Mouse (Mus musculus): ENCODE data around the gene Atg14. TPM values are rescaled to one million over a fixed set of nuclear protein-coding genes. Genes with fewer than 3 reads are reported as not detected.
"Not testable (repeated sequence)": the region's sequence is repeated elsewhere in the genome, so short reads cannot be mapped to it uniquely, and the experiment has no call there.

Atg14 gene
- polyA plus RNA-seq (2012; fragmentation: generic; extraction: Trizol) = 4.2 TPM

GRCm38 (mm10) chr14:47570549-47570948 lies at the start of gene Atg14:
Gene Atg14, minus strand, starts transcription at chr14:47570649.
- not testable (repeated sequence) for H3K4me3 ChIP-seq; H3K4me2 ChIP-seq (ENCODE audit: low read depth); H3ac ChIP-seq (ENCODE audit: control insufficient read depth, insufficient read length); H3K36me3 ChIP-seq (ENCODE audit: control insufficient read depth, insufficient read depth); H3K27me3 ChIP-seq (ENCODE audit: control insufficient read depth, insufficient read depth, insufficient read length)
- peaks cover 12% of the 10 kb centered on the region for H3K79me2 ChIP-seq (ENCODE audit: control insufficient read depth, insufficient read depth)

GRCm38 (mm10) chr14:47618891-47619290 lies 48.4 kb upstream of the Atg14 start:
- no peaks in the 10 kb centered on the region for H3K79me2 ChIP-seq (ENCODE audit: control insufficient read depth, insufficient read depth)
- TF ChIP-seq CEBPB (IDR thresholded peaks at IDR 0.05; ENCODE audit: insufficient read depth, poor library complexity, severe bottlenecking) (no peak), TCF12 (IDR thresholded peaks at IDR 0.05; ENCODE audit: insufficient read depth, poor library complexity, severe bottlenecking) (no peak), MAX (IDR thresholded peaks at IDR 0.05; ENCODE audit: low read depth) (no peak), USF1 (IDR thresholded peaks at IDR 0.05; ENCODE audit: low read depth) (no peak), REST (IDR thresholded peaks at IDR 0.05; ENCODE audit: insufficient read depth, insufficient read length) (no peak), POLR2AphosphoS2 (IDR thresholded peaks at IDR 0.05; ENCODE audit: insufficient read length, low read depth) (no peak), E2F4 (IDR thresholded peaks at IDR 0.05; ENCODE audit: insufficient read depth) (no peak), TCF3 (IDR thresholded peaks at IDR 0.05; ENCODE audit: insufficient read length, low read depth) (no peak), POLR2A (IDR thresholded peaks at IDR 0.05; ENCODE audit: insufficient read length, low read depth) (no peak), SRF (IDR thresholded peaks at IDR 0.05; ENCODE audit: control insufficient read depth, insufficient read length, low read depth) (no peak), MYOG (IDR thresholded peaks at IDR 0.05; ENCODE audit: control insufficient read depth in 1 of 3, insufficient read depth in 1 of 3, insufficient read length in 2 of 3, low read depth in 2 of 3) (no peak), MYOD1 (IDR thresholded peaks at IDR 0.05; ENCODE audit: control insufficient read depth in 1 of 3, insufficient read length in 2 of 3, low read depth in 2 of 3) (no peak)
- H3K36me3 ChIP-seq (ENCODE audit: control insufficient read depth, insufficient read depth) = no peaks in the 10 kb centered on the region
- H3ac ChIP-seq (ENCODE audit: control insufficient read depth, insufficient read length) = no peak overlapping the region
- H3K4me2 ChIP-seq (ENCODE audit: low read depth) = no peak overlapping the region
- H3K27me3 ChIP-seq (ENCODE audit: control insufficient read depth, insufficient read depth, insufficient read length) = no peaks in the 10 kb centered on the region
- no peak overlapping the region for H3K4me3 ChIP-seq

GRCm38 (mm10) chr14:47613254-47613653 lies 42.8 kb upstream of the Atg14 start:
- TF ChIP-seq TCF3 (IDR thresholded peaks at IDR 0.05; ENCODE audit: insufficient read length, low read depth) (no peak), MAX (IDR thresholded peaks at IDR 0.05; ENCODE audit: low read depth) (no peak), E2F4 (IDR thresholded peaks at IDR 0.05; ENCODE audit: insufficient read depth) (no peak), SRF (IDR thresholded peaks at IDR 0.05; ENCODE audit: control insufficient read depth, insufficient read length, low read depth) (no peak), CEBPB (IDR thresholded peaks at IDR 0.05; ENCODE audit: insufficient read depth, poor library complexity, severe bottlenecking) (no peak), TCF12 (IDR thresholded peaks at IDR 0.05; ENCODE audit: insufficient read depth, poor library complexity, severe bottlenecking) (no peak), MYOD1 (IDR thresholded peaks at IDR 0.05; ENCODE audit: control insufficient read depth in 1 of 3, insufficient read length in 2 of 3, low read depth in 2 of 3) (no peak), POLR2AphosphoS2 (IDR thresholded peaks at IDR 0.05; ENCODE audit: insufficient read length, low read depth) (no peak), POLR2A (IDR thresholded peaks at IDR 0.05; ENCODE audit: insufficient read length, low read depth) (no peak)
- Histone ChIP-seq H3K4me3 (no peak overlapping the region), H3K27me3 (ENCODE audit: control insufficient read depth, insufficient read depth, insufficient read length) (no peaks in the 10 kb centered on the region), H3K36me3 (ENCODE audit: control insufficient read depth, insufficient read depth) (no peaks in the 10 kb centered on the region), H3K4me2 (ENCODE audit: low read depth) (no peak overlapping the region), H3ac (ENCODE audit: control insufficient read depth, insufficient read length) (no peak overlapping the region), H3K79me2 (ENCODE audit: control insufficient read depth, insufficient read depth) (no peaks in the 10 kb centered on the region)

- Histone ChIP-seq H3K4me2 (ENCODE audit: low read depth) (no peak overlapping the region), H3ac (ENCODE audit: control insufficient read depth, insufficient read length) (no peak overlapping the region), H3K4me3 (no peak overlapping the region), H3K27me3 (ENCODE audit: control insufficient read depth, insufficient read depth, insufficient read length) (no peaks in the 10 kb centered on the region), H3K79me2 (ENCODE audit: control insufficient read depth, insufficient read depth) (no peaks in the 10 kb centered on the region), H3K36me3 (ENCODE audit: control insufficient read depth, insufficient read depth) (no peaks in the 10 kb centered on the region)
- no peak for TF ChIP-seq E2F4 (IDR thresholded peaks at IDR 0.05; ENCODE audit: insufficient read depth)
- no peak for TF ChIP-seq MYOG (IDR thresholded peaks at IDR 0.05; ENCODE audit: control insufficient read depth in 1 of 3, insufficient read depth in 1 of 3, insufficient read length in 2 of 3, low read depth in 2 of 3)
- TF ChIP-seq MAX (IDR thresholded peaks at IDR 0.05; ENCODE audit: low read depth) = no peak
- TF ChIP-seq USF1 (IDR thresholded peaks at IDR 0.05; ENCODE audit: low read depth) = no peak
- TF ChIP-seq REST (IDR thresholded peaks at IDR 0.05; ENCODE audit: insufficient read depth, insufficient read length) = no peak
- no peak for TF ChIP-seq TCF3 (IDR thresholded peaks at IDR 0.05; ENCODE audit: insufficient read length, low read depth)
- TF ChIP-seq POLR2AphosphoS2 (IDR thresholded peaks at IDR 0.05; ENCODE audit: insufficient read length, low read depth) = no peak
- no peak for TF ChIP-seq TCF12 (IDR thresholded peaks at IDR 0.05; ENCODE audit: insufficient read depth, poor library complexity, severe bottlenecking)
- TF ChIP-seq SRF (IDR thresholded peaks at IDR 0.05; ENCODE audit: control insufficient read depth, insufficient read length, low read depth) = no peak
- no peak for TF ChIP-seq POLR2A (IDR thresholded peaks at IDR 0.05; ENCODE audit: insufficient read length, low read depth)
- no peak for TF ChIP-seq CEBPB (IDR thresholded peaks at IDR 0.05; ENCODE audit: insufficient read depth, poor library complexity, severe bottlenecking)
- no peak for TF ChIP-seq MYOD1 (IDR thresholded peaks at IDR 0.05; ENCODE audit: control insufficient read depth in 1 of 3, insufficient read length in 2 of 3, low read depth in 2 of 3)
These were observed 27.5 kb upstream of the Atg14 start for GRCm38 (mm10) chr14:47597942-47598388.

GRCm38 (mm10) chr14:47594426-47595103 lies 24.1 kb upstream of the Atg14 start:
- TF ChIP-seq CEBPB (IDR thresholded peaks at IDR 0.05; ENCODE audit: insufficient read depth, poor library complexity, severe bottlenecking) (no peak), POLR2AphosphoS2 (IDR thresholded peaks at IDR 0.05; ENCODE audit: insufficient read length, low read depth) (no peak), MAX (IDR thresholded peaks at IDR 0.05; ENCODE audit: low read depth) (no peak), SRF (IDR thresholded peaks at IDR 0.05; ENCODE audit: control insufficient read depth, insufficient read length, low read depth) (no peak), USF1 (IDR thresholded peaks at IDR 0.05; ENCODE audit: low read depth) (no peak), MYOG (IDR thresholded peaks at IDR 0.05; ENCODE audit: control insufficient read depth in 1 of 3, insufficient read depth in 1 of 3, insufficient read length in 2 of 3, low read depth in 2 of 3) (no peak), REST (IDR thresholded peaks at IDR 0.05; ENCODE audit: insufficient read depth, insufficient read length) (no peak), MYOD1 (IDR thresholded peaks at IDR 0.05; ENCODE audit: control insufficient read depth in 1 of 3, insufficient read length in 2 of 3, low read depth in 2 of 3) (no peak), TCF12 (IDR thresholded peaks at IDR 0.05; ENCODE audit: insufficient read depth, poor library complexity, severe bottlenecking) (no peak), E2F4 (IDR thresholded peaks at IDR 0.05; ENCODE audit: insufficient read depth) (no peak)
- H3K4me3 ChIP-seq = no peak overlapping the region
- no peak overlapping the region for H3K4me2 ChIP-seq (ENCODE audit: low read depth)
- no peaks in the 10 kb centered on the region for H3K27me3 ChIP-seq (ENCODE audit: control insufficient read depth, insufficient read depth, insufficient read length)
- no peaks in the 10 kb centered on the region for H3K79me2 ChIP-seq (ENCODE audit: control insufficient read depth, insufficient read depth)
- H3K36me3 ChIP-seq (ENCODE audit: control insufficient read depth, insufficient read depth) = no peaks in the 10 kb centered on the region
- H3ac ChIP-seq (ENCODE audit: control insufficient read depth, insufficient read length) = no peak overlapping the region

Data from myocyte (in vitro differentiated cells).